Comparison of ENCODE assay signal across 30 mouse cellular contexts in genomic region chr9:61932009-61932408, GRCm38 (mm10). TPM values are rescaled to one million over a fixed set of nuclear protein-coding genes. Genes with fewer than 3 reads are reported as not detected.
DNase-seq lines count a peak whose midpoint lies in the region; ATAC-seq lines count a peak whose summit lies in the region.
"Had no signal": no experiment of that assay in that cellular context is flagged by ENCODE, and none has a peak within 500 bp of the region (broad histone marks: within the 10 kb centered on the region; RNA-seq: fewer than 3 reads in every experiment).

No protein-coding gene starts in this region.

- 93% methylated on average over 3 of the region's 3 CpGs for WGBS in hindbrain, embryonic 16.5 days

- H3K9me3 ChIP-seq in hindbrain, embryonic 16.5 days (ENCODE audit: control insufficient read depth, low read length): no peaks in the 10 kb centered on the region
- H3K9me3 ChIP-seq: forebrain, embryonic 10.5 days; forebrain, embryonic 13.5 days; heart, embryonic 10.5 days; heart, embryonic 13.5 days; hindbrain, embryonic 12.5 days; hindbrain, embryonic 15.5 days had no signal

- H3K4me2 ChIP-seq in hindbrain, embryonic 16.5 days (ENCODE audit: low read length): no peak overlapping the region
- H3K4me2 ChIP-seq: forebrain, embryonic 13.5 days; heart, embryonic 13.5 days; hindbrain, embryonic 12.5 days; hindbrain, embryonic 15.5 days had no signal

- DNase-seq in thymus, postnatal 0 days (ENCODE audit: low spot score): peak; percentile 21
- DNase-seq in thymus, postnatal 14 days: no peak
- no peak for DNase-seq in frontal cortex, postnatal 10 days (ENCODE audit: low spot score in 2 of 2)
- DNase-seq in heart, adult 8-10 months (ENCODE audit: low spot score): no peak
- DNase-seq in layer of hippocampus, adult 8-10 months (ENCODE audit: low spot score in 2 of 2): no peak
- DNase-seq: adrenal gland, adult 8-10 months; adrenal gland, postnatal 25 days; B cell, adult 2 months; cerebellum, adult 11-12 months; cerebellum, adult 8-10 months; cerebellum, postnatal 10 days; cerebellum, postnatal 36 days; gastrocnemius, adult 2 months; gastrocnemius, postnatal 14 days; heart, adult 18-20 months; heart, postnatal 14 days; heart, postnatal 4 days had no signal

- ATAC-seq in granulocyte monocyte progenitor cell, adult 5-6 weeks (replicated peaks; ENCODE audit: poor library complexity, severe bottlenecking): peak; percentile 33
- ATAC-seq in megakaryocyte progenitor cell, adult 5-6 weeks (replicated peaks; ENCODE audit: poor library complexity): peak; percentile 57
- ATAC-seq in hindbrain, embryonic 16.5 days: no peak
- ATAC-seq: activated CD4-positive, CD25-positive, alpha-beta regulatory T cell, adult 4 months; CD4-positive, CD25-positive, alpha-beta regulatory T cell, adult 4 months; forebrain, embryonic 13.5 days; forebrain, embryonic 16.5 days; inflammation-experienced regulatory T-cells, adult 6 months had no signal

- no peak overlapping the region for H3K4me3 ChIP-seq in hindbrain, embryonic 16.5 days (ENCODE audit: low read length)
- H3K4me3 ChIP-seq: forebrain, embryonic 10.5 days; forebrain, embryonic 13.5 days; gastrocnemius, adult 2 months; heart, embryonic 10.5 days; heart, embryonic 13.5 days; hindbrain, embryonic 12.5 days; hindbrain, embryonic 15.5 days had no signal

- H3K27ac ChIP-seq in hindbrain, embryonic 16.5 days (ENCODE audit: low read depth, low read length): no peak overlapping the region
- H3K27ac ChIP-seq: forebrain, embryonic 10.5 days; forebrain, embryonic 13.5 days; gastrocnemius, adult 2 months; heart, embryonic 10.5 days; heart, embryonic 13.5 days; hindbrain, embryonic 12.5 days; hindbrain, embryonic 15.5 days had no signal

- no peak overlapping the region for H3K9ac ChIP-seq in hindbrain, embryonic 16.5 days (ENCODE audit: low read depth, low read length)
- H3K9ac ChIP-seq: forebrain, embryonic 13.5 days; heart, embryonic 13.5 days; hindbrain, embryonic 12.5 days; hindbrain, embryonic 15.5 days had no signal

- H3K27me3 ChIP-seq in hindbrain, embryonic 16.5 days (replicated peaks; ENCODE audit: control insufficient read depth, insufficient read depth, low read length): no peaks in the 10 kb centered on the region
- H3K27me3 ChIP-seq: forebrain, embryonic 13.5 days; heart, embryonic 13.5 days; hindbrain, embryonic 12.5 days; hindbrain, embryonic 15.5 days had no signal

- H3K36me3 ChIP-seq in hindbrain, embryonic 16.5 days (ENCODE audit: control insufficient read depth, insufficient read depth, low read length): no peaks in the 10 kb centered on the region
- H3K36me3 ChIP-seq: hindbrain, embryonic 15.5 days had no signal

- H3K4me1 ChIP-seq in hindbrain, embryonic 16.5 days (ENCODE audit: control insufficient read depth, insufficient read depth, low read depth, low read length): no peaks in the 10 kb centered on the region
- H3K4me1 ChIP-seq: forebrain, embryonic 10.5 days; forebrain, embryonic 13.5 days; heart, embryonic 10.5 days; heart, embryonic 13.5 days; hindbrain, embryonic 12.5 days; hindbrain, embryonic 15.5 days had no signal

RNA-seq across cellular contexts. Expression of gene Kif23, which starts 14.6 kb away (rescaled TPM):
- 106 and 107 TPM in 2 replicates for polyA plus RNA-seq in thymus, postnatal 0 days (2015; fragmentation: Nextera tagmentation; extraction: Ambion mirVana)
- 32.7 and 46.7 TPM in 2 replicates for total RNA-seq in granulocyte monocyte progenitor cell, adult 5-6 weeks (2014; fragmentation: Nextera tagmentation)
- 146 and 173 TPM in 2 replicates for total RNA-seq in granulocyte monocyte progenitor cell, adult 5-6 weeks (2017)
- total RNA-seq in megakaryocyte progenitor cell, adult 5-6 weeks (2015): 106 and 127 TPM in 2 replicates
- 170 and 190 TPM in 2 replicates for total RNA-seq in megakaryocyte progenitor cell, adult 5-6 weeks (2017)
- 1 to 10 TPM in 3 of 4 experiments, under 1 TPM in 1; 0.56 to 2.3 (median 1.4) TPM for total RNA-seq in heart, adult 8-10 months (2022)
- 13.7 and 18.6 TPM in 2 replicates for polyA plus RNA-seq in hindbrain, embryonic 16.5 days (2015; fragmentation: Nextera tagmentation; extraction: Ambion mirVana)
- total RNA-seq in layer of hippocampus, adult 8-10 months (2022): 1 to 10 TPM in 3 of 4 experiments, under 1 TPM in 1; 0.91 to 2.7 (median 1.9) TPM

RNA-seq across cellular contexts. Expression of gene Rplp1, which starts 17.7 kb away (rescaled TPM):
- polyA plus RNA-seq in thymus, postnatal 0 days (2015; fragmentation: Nextera tagmentation; extraction: Ambion mirVana): 2,029 and 2,097 TPM in 2 replicates
- 3,366 and 4,270 TPM in 2 replicates for total RNA-seq in granulocyte monocyte progenitor cell, adult 5-6 weeks (2014; fragmentation: Nextera tagmentation)
- 4,896 and 5,913 TPM in 2 replicates for total RNA-seq in granulocyte monocyte progenitor cell, adult 5-6 weeks (2017)
- total RNA-seq in megakaryocyte progenitor cell, adult 5-6 weeks (2015): 3,301 and 3,503 TPM in 2 replicates
- 5,104 and 5,789 TPM in 2 replicates for total RNA-seq in megakaryocyte progenitor cell, adult 5-6 weeks (2017)
- total RNA-seq in heart, adult 8-10 months (2022): 1,000 to 10,000 TPM; 1,398 to 1,706 (median 1,515) TPM
- 902 and 928 TPM in 2 replicates for polyA plus RNA-seq in hindbrain, embryonic 16.5 days (2015; fragmentation: Nextera tagmentation; extraction: Ambion mirVana)
- total RNA-seq in layer of hippocampus, adult 8-10 months (2022): 1,000 to 10,000 TPM; 1,353 to 1,799 (median 1,659) TPM

Comparison
In these comparisons a context has a peak if more than half of its experiments do, and no peak if none do; other contexts are left out.
1. RNA of gene Kif23, which starts 14.6 kb away (total RNA-seq): 106 to 190 TPM in megakaryocyte progenitor cell, adult 5-6 weeks and 32.7 to 173 TPM in granulocyte monocyte progenitor cell, adult 5-6 weeks; 0.91 to 2.7 TPM in layer of hippocampus, adult 8-10 months and 0.56 to 2.3 TPM in heart, adult 8-10 months; every median in the first group is over 4 times any median in the second.